Mouse (Mus musculus) E14TG2a.4 (cell line): Measurements from ENCODE around the gene Skida1.

ENCODE experiments used
- H3K27me3 ChIP-seq: 2 replicates; pipeline ENCODE4 v1.6.1; 2014; ENCODE audit warnings: low read length, control low read depth; ENCODE audit not compliant: insufficient read depth
- H3K36me3 ChIP-seq: 2 replicates; pipeline ENCODE4 v1.6.1; 2014; ENCODE audit warnings: low read length, control low read depth; ENCODE audit not compliant: insufficient read depth
- H3K4me1 ChIP-seq: replicated peaks from 2 replicates; pipeline ENCODE4 v1.6.1; 2014; ENCODE audit warnings: low read depth, low read length, control low read depth
- H3K4me3 ChIP-seq: replicated peaks from 2 replicates; pipeline ENCODE4 v1.5.1; 2014; ENCODE audit warnings: mild to moderate bottlenecking, low read length
- H3K9me3 ChIP-seq: 2 replicates; pipeline ENCODE4 v1.6.1; 2014; ENCODE audit warnings: low read length, control low read depth
- CTCF ChIP-seq: conservative IDR thresholded peaks from 2 replicates; pipeline ENCODE4 v1.5.1; 2014; ENCODE audit warnings: low read length
- NANOG ChIP-seq: IDR thresholded peaks from 2 replicates; pipeline ENCODE4 v1.6.1; 2014; ENCODE audit warnings: borderline replicate concordance, low read length, mixed read lengths
- POU5F1 ChIP-seq: IDR thresholded peaks from 2 replicates; pipeline ENCODE4 v1.6.1; 2014; ENCODE audit warnings: low read length, borderline replicate concordance

Gene Skida1

GRCm38 (mm10) chr2:18066436-18066835, 17.6 kb upstream of the Skida1 start:
- H3K27me3 ChIP-seq = no peaks in the 10 kb centered on the region
- H3K4me1 ChIP-seq = peaks cover 43% of the 10 kb centered on the region
- TF ChIP-seq POU5F1 = no peak
- no peak for TF ChIP-seq CTCF
- TF ChIP-seq NANOG = no peak
- H3K9me3 ChIP-seq = no peaks in the 10 kb centered on the region
- peaks cover 34% of the 10 kb centered on the region for H3K36me3 ChIP-seq
- H3K4me3 ChIP-seq = peak overlapping the region; percentile 89

- H3K27me3 ChIP-seq = no peaks in the 10 kb centered on the region
- no peaks in the 10 kb centered on the region for H3K9me3 ChIP-seq
- H3K4me3 ChIP-seq = peak overlapping the region; percentile 89
- TF ChIP-seq NANOG = no peak
- no peak for TF ChIP-seq CTCF
- TF ChIP-seq POU5F1 = no peak
- H3K36me3 ChIP-seq = peaks cover 26% of the 10 kb centered on the region
- H3K4me1 ChIP-seq = peaks cover 43% of the 10 kb centered on the region
Measured at GRCm38 (mm10) chr2:18065708-18066030, 16.8 kb upstream of the Skida1 start.

DNA sequence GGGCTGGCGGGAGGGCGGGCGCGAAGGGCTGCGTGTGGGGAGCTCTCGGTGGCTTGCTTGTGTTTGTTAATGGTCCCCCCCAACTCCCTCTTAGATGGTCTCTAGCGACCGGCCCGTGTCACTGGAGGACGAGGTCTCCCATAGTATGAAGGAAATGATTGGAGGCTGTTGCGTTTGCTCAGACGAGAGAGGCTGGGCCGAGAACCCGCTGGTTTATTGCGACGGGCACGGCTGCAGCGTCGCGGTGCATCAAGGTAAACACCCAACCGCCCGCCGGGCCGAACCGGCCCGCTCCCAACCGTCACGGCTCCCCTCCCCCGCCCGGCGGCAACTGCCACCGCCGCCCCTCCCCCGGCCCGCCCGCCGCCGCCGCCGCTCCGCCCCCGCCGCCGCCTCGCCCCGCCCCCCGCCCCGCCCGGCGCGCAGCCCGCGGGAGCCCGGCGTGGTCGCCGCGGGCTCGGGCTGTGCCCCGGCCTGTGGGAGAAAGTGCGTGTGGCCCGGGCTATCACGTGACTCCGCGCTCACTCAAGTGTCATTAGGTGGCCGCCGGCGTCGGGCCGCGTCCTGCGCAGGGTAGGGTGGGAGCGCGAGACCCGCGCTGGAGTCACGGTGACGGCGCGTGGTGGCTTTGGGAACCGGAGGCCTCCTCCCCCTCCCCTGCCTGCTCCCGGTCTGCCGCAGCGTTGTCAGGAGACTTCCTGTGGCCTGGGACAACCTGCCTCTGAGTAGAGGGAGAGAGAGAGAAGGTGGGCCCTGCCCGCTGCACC, 16.3 kb upstream of the Skida1 start:
- no peaks in the 10 kb centered on the region for H3K9me3 ChIP-seq
- H3K36me3 ChIP-seq = peaks cover 25% of the 10 kb centered on the region
- peaks cover 43% of the 10 kb centered on the region for H3K4me1 ChIP-seq
- no peak for TF ChIP-seq NANOG
- H3K4me3 ChIP-seq = peak overlapping the region; percentile 89
- H3K27me3 ChIP-seq = no peaks in the 10 kb centered on the region

GRCm38 (mm10) chr2:18064356-18064858, 15.6 kb upstream of the Skida1 start:
- peaks cover 19% of the 10 kb centered on the region for H3K36me3 ChIP-seq
- H3K27me3 ChIP-seq = no peaks in the 10 kb centered on the region
- peaks cover 43% of the 10 kb centered on the region for H3K4me1 ChIP-seq
- TF ChIP-seq CTCF = no peak
- TF ChIP-seq POU5F1 = no peak
- TF ChIP-seq NANOG = no peak
- no peaks in the 10 kb centered on the region for H3K9me3 ChIP-seq
- H3K4me3 ChIP-seq = peak overlapping the region; percentile 89

GRCm38 (mm10) chr2:18063763-18064251, 15.0 kb upstream of the Skida1 start:
- no peaks in the 10 kb centered on the region for H3K9me3 ChIP-seq
- H3K4me1 ChIP-seq = peaks cover 43% of the 10 kb centered on the region
- TF ChIP-seq NANOG = no peak
- no peak for TF ChIP-seq CTCF
- no peak for TF ChIP-seq POU5F1
- no peaks in the 10 kb centered on the region; the same call in 1 of the 2 replicates for H3K27me3 ChIP-seq
- H3K36me3 ChIP-seq = peaks cover 18% of the 10 kb centered on the region
- H3K4me3 ChIP-seq = peak overlapping the region; percentile 89

DNA sequence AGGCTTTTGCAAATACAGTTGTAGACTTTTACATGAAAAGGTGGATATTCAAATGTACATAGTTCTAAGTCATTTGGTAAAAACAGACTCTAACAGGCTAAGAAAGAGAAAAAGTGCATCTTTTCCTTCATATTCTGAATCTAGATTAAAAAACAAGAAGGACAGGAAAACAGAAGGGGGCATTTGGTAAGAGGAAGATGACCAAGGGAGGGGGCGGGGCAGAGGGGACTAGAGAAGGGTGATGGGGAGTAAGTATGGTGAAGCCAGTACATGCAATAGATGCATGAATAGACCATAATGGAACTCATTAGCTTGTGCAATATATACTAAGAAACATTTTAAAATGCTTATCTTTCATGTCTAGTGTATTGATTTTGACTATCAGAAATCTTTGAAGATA, 11.5 kb upstream of the Skida1 start:
- no peaks in the 10 kb centered on the region; the same call in 1 of the 2 replicates for H3K27me3 ChIP-seq
- H3K4me3 ChIP-seq = no peak overlapping the region
- TF ChIP-seq CTCF (no peak), NANOG (no peak), POU5F1 (no peak)
- no peaks in the 10 kb centered on the region for H3K9me3 ChIP-seq
- H3K4me1 ChIP-seq = peaks cover 26% of the 10 kb centered on the region
- H3K36me3 ChIP-seq = no peaks in the 10 kb centered on the region

GRCm38 (mm10) chr2:18059891-18060290, 11.0 kb upstream of the Skida1 start:
- no peak for TF ChIP-seq POU5F1
- no peak for TF ChIP-seq CTCF
- TF ChIP-seq NANOG = no peak
- Histone ChIP-seq H3K36me3 (no peaks in the 10 kb centered on the region), H3K4me1 (peaks cover 31% of the 10 kb centered on the region), H3K9me3 (no peaks in the 10 kb centered on the region), H3K27me3 (no peaks in the 10 kb centered on the region; the same call in 1 of the 2 replicates), H3K4me3 (no peak overlapping the region)

DNA sequence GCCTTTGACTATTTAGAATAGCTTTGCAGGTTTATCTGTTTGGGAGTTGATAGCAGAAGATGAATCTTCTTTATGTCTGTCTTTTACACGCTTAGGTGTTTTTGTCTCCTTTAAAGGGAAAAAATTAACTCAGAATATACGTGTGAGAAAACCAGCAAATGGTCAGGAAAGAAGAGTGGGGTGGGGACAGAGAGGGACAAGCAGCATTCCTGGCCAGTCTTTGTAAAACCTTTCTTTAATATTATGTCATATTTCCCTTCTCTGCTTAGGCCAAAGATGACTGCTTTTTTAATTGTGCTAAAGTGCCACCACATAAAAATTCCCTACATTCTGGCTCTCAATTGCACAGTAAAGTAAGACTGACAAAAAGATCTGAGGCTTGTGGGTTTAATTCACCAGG, 10.2 kb upstream of the Skida1 start:
- Histone ChIP-seq H3K4me3 (no peak overlapping the region), H3K27me3 (no peaks in the 10 kb centered on the region; the same call in 1 of the 2 replicates), H3K9me3 (no peaks in the 10 kb centered on the region), H3K4me1 (peaks cover 38% of the 10 kb centered on the region), H3K36me3 (no peaks in the 10 kb centered on the region)
- TF ChIP-seq CTCF (no peak), POU5F1 (no peak), NANOG (no peak)

- peaks cover 2% of the 10 kb centered on the region; the same call in 1 of the 2 replicates for H3K27me3 ChIP-seq
- no peaks in the 10 kb centered on the region for H3K9me3 ChIP-seq
- no peak for TF ChIP-seq NANOG
- no peak for TF ChIP-seq POU5F1
- no peak for TF ChIP-seq CTCF
- H3K4me1 ChIP-seq = peaks cover 41% of the 10 kb centered on the region
- H3K36me3 ChIP-seq = no peaks in the 10 kb centered on the region
- H3K4me3 ChIP-seq = peak overlapping the region; percentile 83
Measured at GRCm38 (mm10) chr2:18058146-18058708, 9.4 kb upstream of the Skida1 start.
